Mouse (Mus musculus) MEL (cell line): Measurements from ENCODE around the gene Fgfr2. TPM values are rescaled to one million over a fixed set of nuclear protein-coding genes. Genes with fewer than 3 reads are reported as not detected.

Experiments used
- DNase-seq: peaks from one replicate; pipeline ENCODE4 v3.0.0; 2011; ENCODE audit warnings: low read depth, low spot score
- H3K27ac ChIP-seq: 2 replicates; pipeline ENCODE4 v1.5.1; 2012; ENCODE audit warnings: low read depth, mild to moderate bottlenecking, control low read depth, low read length, moderate library complexity; ENCODE audit not compliant: control insufficient read depth
- H3K27me3 ChIP-seq, 2 experiments: fragments of 150-350 bp in 1 of 2; sonication (generic) in 1 of 2; 2 replicates each; pipeline ENCODE4 v1.6.1; 2012; ENCODE audit warnings: low read length in 2 of 2, mild to moderate bottlenecking in 2 of 2, improper control_type of control experiment in 1 of 2, moderate library complexity in 1 of 2; ENCODE audit not compliant: insufficient read depth in 2 of 2, control insufficient read depth in 1 of 2
- H3K36me3 ChIP-seq, 2 experiments: 2 replicates each; pipeline ENCODE4 v1.6.1; 2012 to 2014; ENCODE audit warnings: low read length in 2 of 2, improper control_type of control experiment in 1 of 2, inconsistent platforms in 1 of 2, mild to moderate bottlenecking in 1 of 2; ENCODE audit not compliant: insufficient read depth in 2 of 2, control insufficient read depth in 1 of 2
- H3K4me1 ChIP-seq, 2 experiments: fragments of 150-350 bp in 1 of 2; sonication (generic) in 1 of 2; 2 replicates each; pipeline ENCODE4 v1.6.1; 2012; ENCODE audit warnings: low read length in 2 of 2, improper control_type of control experiment in 1 of 2, mild to moderate bottlenecking in 1 of 2; ENCODE audit not compliant: insufficient read depth in 2 of 2, control insufficient read depth in 1 of 2
- H3K4me3 ChIP-seq, 2 experiments: fragments of 150-350 bp in 1 of 2; sonication (generic) in 1 of 2; 2 replicates each; pipeline ENCODE4 v1.5.1; 2012; ENCODE audit warnings: low read depth in 2 of 2, low read length in 2 of 2, mild to moderate bottlenecking in 2 of 2, moderate library complexity in 2 of 2, control low read depth in 1 of 2, improper control_type of control experiment in 1 of 2; ENCODE audit not compliant: control insufficient read depth in 1 of 2, insufficient read depth in 1 of 2
- H3K79me2 ChIP-seq: 2 replicates; pipeline ENCODE4 v1.6.1; 2012; ENCODE audit warnings: mild to moderate bottlenecking, low read length, moderate library complexity; ENCODE audit not compliant: control insufficient read depth, poor library complexity, insufficient read depth
- H3K9ac ChIP-seq: 2 replicates; pipeline ENCODE4 v1.6.1; 2012; ENCODE audit warnings: low read depth, mild to moderate bottlenecking, control low read depth, low read length, moderate library complexity; ENCODE audit not compliant: control insufficient read depth, poor library complexity, severe bottlenecking
- H3K9me3 ChIP-seq: fragments of 150-350 bp; sonication (generic); replicated peaks from 2 replicates; pipeline ENCODE4 v1.6.1; 2012; ENCODE audit warnings: mild to moderate bottlenecking, low read length, improper control_type of control experiment, moderate library complexity; ENCODE audit not compliant: insufficient read depth
- BHLHE40 ChIP-seq: IDR thresholded peaks from 2 replicates; pipeline ENCODE4 v1.6.1; 2012; ENCODE audit warnings: low read depth, mild to moderate bottlenecking, inconsistent platforms, low read length, improper control_type of control experiment, borderline replicate concordance
- CTCF ChIP-seq, 3 experiments: IDR thresholded peaks in 2 of 3; conservative IDR thresholded peaks in 1 of 3; 2 replicates each; pipeline ENCODE4 v1.5.1; 2011 to 2012; ENCODE audit warnings: low read length in 3 of 3, low read depth in 2 of 3, mild to moderate bottlenecking in 2 of 3, improper control_type of control experiment in 1 of 3, inconsistent platforms in 1 of 3, mixed read lengths in 1 of 3, moderate library complexity in 1 of 3; ENCODE audit not compliant: control insufficient read depth in 1 of 3, insufficient read depth in 1 of 3, poor library complexity in 1 of 3, severe bottlenecking in 1 of 3
- ETS1 ChIP-seq: IDR thresholded peaks from 2 replicates; pipeline ENCODE4 v1.6.1; 2012; ENCODE audit warnings: low read depth, mild to moderate bottlenecking, inconsistent platforms, low read length, improper control_type of control experiment, moderate library complexity
- JUND ChIP-seq: IDR thresholded peaks from 2 replicates; pipeline ENCODE4 v1.6.1; 2011; ENCODE audit warnings: low read depth, mild to moderate bottlenecking, improper control_type of control experiment, low read length
- MAFK ChIP-seq: IDR thresholded peaks from 2 replicates; pipeline ENCODE4 v1.6.1; 2011; ENCODE audit warnings: low read depth, mild to moderate bottlenecking, low read length, improper control_type of control experiment, borderline replicate concordance
- MAZ ChIP-seq: IDR thresholded peaks from 2 replicates; pipeline ENCODE4 v1.6.1; 2012; ENCODE audit warnings: low read depth, mild to moderate bottlenecking, inconsistent platforms, low read length, improper control_type of control experiment
- MYC ChIP-seq: IDR thresholded peaks from 2 replicates; pipeline ENCODE4 v1.6.1; 2011; ENCODE audit warnings: low read depth, mild to moderate bottlenecking, low read length, improper control_type of control experiment, moderate library complexity
- NELFE ChIP-seq: IDR thresholded peaks from 2 replicates; pipeline ENCODE4 v1.6.1; 2011; ENCODE audit warnings: low read depth, low read length, improper control_type of control experiment
- POLR2A ChIP-seq, 2 experiments: IDR thresholded peaks; 2 replicates each; pipeline ENCODE4 v1.6.1; 2011 to 2012; ENCODE audit warnings: low read length in 2 of 2, mild to moderate bottlenecking in 2 of 2, control low read depth in 1 of 2, improper control_type of control experiment in 1 of 2, low read depth in 1 of 2, moderate library complexity in 1 of 2; ENCODE audit not compliant: control insufficient read depth in 1 of 2, insufficient read depth in 1 of 2, poor library complexity in 1 of 2
- POLR2AphosphoS5 ChIP-seq: IDR thresholded peaks from 2 replicates; pipeline ENCODE4 v1.6.1; 2012; ENCODE audit warnings: low read depth, borderline replicate concordance, mild to moderate bottlenecking, inconsistent platforms, low read length, moderate library complexity, mixed read lengths
- RAD21 ChIP-seq: IDR thresholded peaks from 2 replicates; pipeline ENCODE4 v1.6.1; 2011; ENCODE audit warnings: mild to moderate bottlenecking, low read depth, low read length, improper control_type of control experiment
- RCOR1 ChIP-seq: IDR thresholded peaks from 2 replicates; pipeline ENCODE4 v1.6.1; 2012; ENCODE audit warnings: low read depth, mild to moderate bottlenecking, inconsistent platforms, low read length, improper control_type of control experiment
- SIN3A ChIP-seq: IDR thresholded peaks from 2 replicates; pipeline ENCODE4 v1.6.1; 2012; ENCODE audit warnings: low read length, improper control_type of control experiment, inconsistent platforms
- SMC3 ChIP-seq: IDR thresholded peaks from 2 replicates; pipeline ENCODE4 v1.6.1; 2011; ENCODE audit warnings: low read depth, low read length, improper control_type of control experiment
- TAL1 ChIP-seq: IDR thresholded peaks from 2 replicates; pipeline ENCODE4 v1.6.1; 2012; ENCODE audit warnings: mild to moderate bottlenecking, inconsistent platforms, low read length, moderate library complexity, mixed read lengths
- TCF12 ChIP-seq: IDR thresholded peaks from 2 replicates; pipeline ENCODE4 v1.6.1; 2014; ENCODE audit warnings: low read depth, mild to moderate bottlenecking, inconsistent platforms, low read length, improper control_type of control experiment, moderate library complexity
- UBTF ChIP-seq: IDR thresholded peaks from 2 replicates; pipeline ENCODE4 v1.6.1; 2012; ENCODE audit warnings: low read depth, mild to moderate bottlenecking, inconsistent platforms, low read length, improper control_type of control experiment, moderate library complexity, borderline replicate concordance; ENCODE audit not compliant: insufficient read depth
- USF2 ChIP-seq, 2 experiments: IDR thresholded peaks; 2 replicates each; pipeline ENCODE4 v1.6.1; 2011 to 2012; ENCODE audit warnings: improper control_type of control experiment in 2 of 2, low read length in 2 of 2, borderline replicate concordance in 1 of 2, inconsistent platforms in 1 of 2, low read depth in 1 of 2, mild to moderate bottlenecking in 1 of 2; ENCODE audit not compliant: insufficient read depth in 1 of 2
- ZKSCAN1 ChIP-seq: IDR thresholded peaks from 2 replicates; pipeline ENCODE4 v1.6.1; 2012; ENCODE audit warnings: low read depth, mild to moderate bottlenecking, inconsistent platforms, low read length, improper control_type of control experiment, moderate library complexity
- ZNF384 ChIP-seq: IDR thresholded peaks from 2 replicates; pipeline ENCODE4 v1.6.1; 2012; ENCODE audit warnings: low read depth, mild to moderate bottlenecking, inconsistent platforms, low read length, improper control_type of control experiment
- polyA plus RNA-seq, 2 experiments: library from polyadenylated mRNA; stranded (reverse) in 1 of 2; unstranded in 1 of 2; fragments of >175 nt in 1 of 2; fragments of >200 nt in 1 of 2; gene quantifications; 2 replicates each; pipeline versions ENCODE4 v1.2.1 to v1.2.4; 2012; ENCODE audit warnings: low replicate concordance in 2 of 2, low read depth in 1 of 2; ENCODE audit not compliant: insufficient read length in 2 of 2, insufficient read depth in 1 of 2, missing spikeins in 1 of 2
- total RNA-seq: library from RNA; depleted of rRNA; stranded (reverse); fragments of 300-350 nt; gene quantifications from 2 replicates; pipeline ENCODE4 v1.2.3, GENCODE M21; 2012

The Fgfr2 gene
- total and polyA plus RNA-seq, 3 experiments, result not detected

GRCm38 (mm10) chr7:132025591-132025990 lies 1097.6 kb downstream of the Fgfr2 start:
- Histone ChIP-seq H3K27ac (no peak overlapping the region), H3K79me2 (no peaks in the 10 kb centered on the region), H3K27me3 (no peaks in the 10 kb centered on the region), H3K9me3 (no peaks in the 10 kb centered on the region), H3K4me1 (no peaks in the 10 kb centered on the region), H3K4me3 (no peak overlapping the region), H3K36me3 (no peaks in the 10 kb centered on the region), H3K9ac (no peak overlapping the region)
- TF ChIP-seq RAD21, result no peak
- no peak for TF ChIP-seq MAFK
- no peak for TF ChIP-seq MAZ
- TF ChIP-seq NELFE, result no peak
- no peak for TF ChIP-seq USF2 (IDR thresholded peaks at IDR 0.05; ENCODE audit: borderline replicate concordance in 1 of 2, insufficient read depth in 1 of 2, low read depth in 1 of 2, low read length in 2 of 2)
- TF ChIP-seq POLR2AphosphoS5, result no peak
- TF ChIP-seq SIN3A, result no peak
- TF ChIP-seq SMC3, result no peak
- TF ChIP-seq UBTF, result no peak
- TF ChIP-seq TAL1, result no peak
- TF ChIP-seq MYC, result no peak
- TF ChIP-seq ZNF384, result no peak
- TF ChIP-seq POLR2A (IDR thresholded peaks at IDR 0.05; ENCODE audit: control insufficient read depth in 1 of 2, insufficient read depth in 1 of 2, low read depth in 1 of 2, low read length in 2 of 2, poor library complexity in 1 of 2), result no peak
- TF ChIP-seq CTCF (IDR thresholded peaks at IDR 0.05 in 2 of 3, conservative IDR thresholded peaks at IDR 0.05 in 1 of 3; ENCODE audit: control insufficient read depth in 1 of 3, insufficient read depth in 1 of 3, low read depth in 2 of 3, low read length in 3 of 3, poor library complexity in 1 of 3, severe bottlenecking in 1 of 3), result no peak
- no peak for TF ChIP-seq BHLHE40
- no peak for TF ChIP-seq ETS1
- TF ChIP-seq RCOR1, result no peak
- TF ChIP-seq JUND, result no peak
- no peak for TF ChIP-seq ZKSCAN1
- no peak for DNase-seq

DNA sequence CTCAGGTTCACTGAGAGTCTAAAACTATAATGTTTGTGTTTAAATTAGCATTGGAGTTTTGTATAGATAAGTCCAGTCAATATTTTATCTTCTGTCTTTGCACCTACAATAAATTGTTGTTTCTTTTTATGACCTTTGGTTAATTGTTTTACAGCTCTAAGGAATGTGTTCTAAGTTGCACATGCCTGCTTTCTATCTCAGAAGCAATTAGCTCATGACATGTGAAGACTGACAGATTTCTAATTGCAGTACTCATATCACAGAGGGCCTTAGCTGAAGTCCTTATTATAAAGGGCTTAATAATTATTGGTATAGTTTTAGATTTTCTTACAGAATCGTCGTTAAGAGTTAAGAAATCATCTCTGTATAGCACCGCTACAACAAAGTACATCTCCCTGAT lies 1107.2 kb downstream of the Fgfr2 start:
- H3K4me3 ChIP-seq, result no peak overlapping the region
- no peak overlapping the region for H3K27ac ChIP-seq
- no peaks in the 10 kb centered on the region for H3K27me3 ChIP-seq
- H3K9me3 ChIP-seq, result no peaks in the 10 kb centered on the region
- H3K4me1 ChIP-seq, result no peaks in the 10 kb centered on the region
- H3K9ac ChIP-seq, result no peak overlapping the region
- TF ChIP-seq TCF12, result no peak
- TF ChIP-seq UBTF, result no peak
- H3K36me3 ChIP-seq, result no peaks in the 10 kb centered on the region
- no peaks in the 10 kb centered on the region for H3K79me2 ChIP-seq
- no peak for DNase-seq
